Mouse (Mus musculus) G1E (cell line): Measurements from ENCODE around the gene Cby1. TPM values are rescaled to one million over a fixed set of nuclear protein-coding genes. Genes with fewer than 3 reads are reported as not detected.

ENCODE experiments used
- ATAC-seq: 2 replicates; pipeline ENCODE4 v1.8.0; 2016; ENCODE audit warnings: mild to moderate bottlenecking; ENCODE audit not compliant: insufficient number of reproducible peaks, poor library complexity, low FRiP score, severe bottlenecking; ENCODE audit errors: extremely low read depth
- DNase-seq: peaks from one replicate; pipeline ENCODE4 v3.0.0; 2012; ENCODE audit warnings: low spot score
- H3K27me3 ChIP-seq: 2 replicates; pipeline ENCODE4 v1.6.1; 2012; ENCODE audit warnings: mild to moderate bottlenecking, low read length, inconsistent platforms; ENCODE audit not compliant: insufficient read depth
- H3K36me3 ChIP-seq: replicated peaks from 2 replicates; pipeline ENCODE3; 2012; ENCODE audit warnings: mild to moderate bottlenecking, inconsistent platforms
- H3K4me1 ChIP-seq: 2 replicates; pipeline ENCODE4 v1.6.1; 2012; ENCODE audit warnings: low read depth, low read length, inconsistent platforms, mixed read lengths; ENCODE audit not compliant: insufficient read depth
- H3K4me3 ChIP-seq: 2 replicates; pipeline ENCODE4 v1.5.1; 2012; ENCODE audit warnings: low read depth, mild to moderate bottlenecking, inconsistent platforms, low read length, moderate library complexity, mixed read lengths
- H3K9me3 ChIP-seq: replicated peaks from 2 replicates; pipeline ENCODE4 v1.6.1; 2012; ENCODE audit warnings: inconsistent platforms
- CTCF ChIP-seq: IDR thresholded peaks from 2 replicates; pipeline ENCODE4 v1.5.1; 2012; ENCODE audit warnings: low read depth, low read length, inconsistent platforms, mixed read lengths
- GATA1 ChIP-seq: IDR thresholded peaks from 2 replicates; pipeline ENCODE4 v1.6.1; 2012; ENCODE audit warnings: borderline replicate concordance, low read length, inconsistent platforms, mixed read lengths
- GATA2 ChIP-seq: IDR thresholded peaks from 2 replicates; pipeline ENCODE4 v1.6.1; 2012; ENCODE audit warnings: low read depth, low read length, inconsistent platforms, borderline replicate concordance
- POLR2AphosphoS5 ChIP-seq: IDR thresholded peaks from 2 replicates; pipeline ENCODE4 v1.6.1; 2012; ENCODE audit warnings: low read depth, low read length, inconsistent platforms; ENCODE audit not compliant: insufficient replicate concordance
- TAL1 ChIP-seq: conservative IDR thresholded peaks from 2 replicates; pipeline ENCODE4 v1.6.1; 2012; ENCODE audit warnings: low read depth, low read length, inconsistent platforms, mixed read lengths
- polyA plus RNA-seq: library from polyadenylated mRNA; stranded (reverse); fragments of >175 nt; gene quantifications from 2 replicates; pipeline ENCODE4 v1.2.3, GENCODE M21; 2012
- total RNA-seq, 2 experiments: library from RNA; stranded (forward) in 1 of 2; stranded (reverse) in 1 of 2; fragments of 200-1000 nt in 1 of 2; fragments of >200 nt in 1 of 2; fragmentation: Nextera tagmentation in 1 of 2; gene quantifications; 2 replicates each; pipeline ENCODE4 v1.2.3; 2014 to 2017

Gene Cby1
- total and polyA plus RNA-seq, 3 experiments, result 9.9 to 98.0 (median 44.7) TPM

DNA sequence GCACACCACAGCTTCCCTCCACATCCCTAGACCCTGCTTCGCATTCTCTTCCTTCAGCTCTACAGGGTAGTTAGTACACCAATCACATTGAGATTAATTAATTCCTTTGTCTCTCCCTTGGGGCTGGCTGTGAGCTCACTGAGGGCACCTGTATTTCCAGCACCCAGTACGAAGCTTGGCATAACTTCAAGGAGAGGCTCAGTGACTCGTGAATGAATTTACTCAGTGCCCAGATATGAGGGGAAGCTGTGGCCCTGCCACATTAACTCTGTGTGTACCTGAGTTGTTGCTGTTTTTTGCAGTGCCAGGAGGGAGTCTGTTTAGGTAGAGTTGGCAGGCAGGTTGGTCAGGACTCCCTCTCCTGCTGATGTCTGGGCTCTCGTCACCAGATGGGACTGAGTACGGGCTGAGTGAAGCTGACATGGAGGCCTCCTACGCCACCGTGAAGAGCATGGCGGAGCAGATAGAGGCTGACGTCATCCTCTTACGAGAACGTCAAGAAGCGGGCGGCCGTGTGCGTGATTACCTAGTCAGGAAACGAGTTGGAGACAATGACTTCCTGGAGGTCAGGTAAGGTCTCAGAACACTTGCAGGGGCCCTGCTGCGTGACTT, 47.7 kb downstream of the Cby1 start:
- no peak for TF ChIP-seq TAL1
- TF ChIP-seq POLR2AphosphoS5, result no peak
- no peak for TF ChIP-seq GATA2
- TF ChIP-seq CTCF, result no peak
- no peak for TF ChIP-seq GATA1
- Histone ChIP-seq H3K27me3 (no peaks in the 10 kb centered on the region), H3K36me3 (peaks cover 58% of the 10 kb centered on the region), H3K4me1 (peaks cover 15% of the 10 kb centered on the region), H3K4me3 (no peak overlapping the region), H3K9me3 (no peaks in the 10 kb centered on the region)
- DNase-seq (no peak), ATAC-seq (no peak)

- TF ChIP-seq GATA1 (no peak), CTCF (no peak), TAL1 (no peak), POLR2AphosphoS5 (no peak), GATA2 (no peak)
- no peak for DNase-seq
- H3K4me1 ChIP-seq, result peaks cover 19% of the 10 kb centered on the region
- no peak overlapping the region for H3K4me3 ChIP-seq
- no peaks in the 10 kb centered on the region for H3K27me3 ChIP-seq
- H3K36me3 ChIP-seq, result peaks cover 74% of the 10 kb centered on the region
- no peaks in the 10 kb centered on the region for H3K9me3 ChIP-seq
- ATAC-seq, result no peak
Observed at GRCm38 (mm10) chr15:79708229-79708822, 49.3 kb downstream of the Cby1 start.

- Histone ChIP-seq H3K27me3 (no peaks in the 10 kb centered on the region), H3K9me3 (no peaks in the 10 kb centered on the region), H3K36me3 (peaks cover 99% of the 10 kb centered on the region), H3K4me1 (peaks cover 15% of the 10 kb centered on the region), H3K4me3 (no peak overlapping the region)
- DNase-seq, result no peak
- no peak for TF ChIP-seq GATA1
- no peak for ATAC-seq
Observed at GRCm38 (mm10) chr15:79715646-79716045, 56.6 kb downstream of the Cby1 start.

DNA sequence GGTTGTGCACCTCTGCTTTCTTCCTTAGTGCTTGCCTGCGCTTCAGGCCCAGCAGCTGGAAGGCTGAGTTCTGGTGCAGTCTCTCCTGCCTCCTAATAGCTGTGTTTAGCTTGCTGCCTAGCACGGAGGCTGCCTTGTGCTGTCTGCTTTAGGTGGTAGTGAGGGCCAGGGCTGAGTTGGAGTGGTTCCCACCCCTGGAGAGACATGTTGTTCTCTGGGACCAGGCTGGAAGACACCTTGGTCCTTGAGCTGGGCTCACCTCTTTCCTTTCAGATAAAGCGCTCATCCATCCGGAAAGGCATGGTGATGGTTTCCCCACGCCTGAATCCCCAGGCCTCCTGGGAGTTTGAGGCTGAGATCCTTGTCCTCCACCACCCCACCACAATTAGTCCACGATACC, 57.7 kb downstream of the Cby1 start:
- peaks cover 99% of the 10 kb centered on the region for H3K36me3 ChIP-seq

More for the DNA sequence above, 57.7 kb downstream of the Cby1 start:
- Histone ChIP-seq H3K4me1 (peaks cover 15% of the 10 kb centered on the region), H3K9me3 (no peaks in the 10 kb centered on the region), H3K27me3 (no peaks in the 10 kb centered on the region), H3K4me3 (no peak overlapping the region)
- ATAC-seq (no peak), DNase-seq (no peak)
- TF ChIP-seq CTCF (no peak), TAL1 (no peak), GATA1 (no peak), POLR2AphosphoS5 (no peak), GATA2 (no peak)

Other genes with a start within 250 kb of the Cby1 start
- gene Csnk1e, start 203.6 kb upstream of the Cby1 start, total RNA-seq (2014; fragmentation: Nextera tagmentation), result not detected in 2 replicates
- 0.35 and 0.44 TPM in 2 replicates for gene Csnk1e, start 203.6 kb upstream of the Cby1 start, total RNA-seq (2017)
- gene Csnk1e, start 203.6 kb upstream of the Cby1 start, polyA plus RNA-seq, result not detected in 2 replicates
- gene Kcnj4, start 154.0 kb upstream of the Cby1 start, total RNA-seq (2014; fragmentation: Nextera tagmentation), result not detected in 2 replicates
- 0.05 TPM in 1 of 2 replicates, not detected in the other for gene Kcnj4, start 154.0 kb upstream of the Cby1 start, total RNA-seq (2017)
- gene Kcnj4, start 154.0 kb upstream of the Cby1 start, polyA plus RNA-seq, result not detected in 2 replicates
- not detected in 2 replicates for gene Kdelr3, start 142.8 kb upstream of the Cby1 start, total RNA-seq (2014; fragmentation: Nextera tagmentation)
- 0.05 TPM in 1 of 2 replicates, not detected in the other for gene Kdelr3, start 142.8 kb upstream of the Cby1 start, total RNA-seq (2017)
- not detected in 2 replicates for gene Kdelr3, start 142.8 kb upstream of the Cby1 start, polyA plus RNA-seq
- gene Ddx17, start 112.5 kb upstream of the Cby1 start, total RNA-seq (2014; fragmentation: Nextera tagmentation), result 238 and 294 TPM in 2 replicates
- gene Ddx17, start 112.5 kb upstream of the Cby1 start, total RNA-seq (2017), result 191 and 220 TPM in 2 replicates
- gene Ddx17, start 112.5 kb upstream of the Cby1 start, polyA plus RNA-seq, result 54.2 and 61.0 TPM in 2 replicates
- not detected in 2 replicates for gene Dmc1, start 54.1 kb upstream of the Cby1 start, total RNA-seq (2014; fragmentation: Nextera tagmentation)
- 0.29 TPM in 1 of 2 replicates, not detected in the other for gene Dmc1, start 54.1 kb upstream of the Cby1 start, total RNA-seq (2017)
- not detected in 2 replicates for gene Dmc1, start 54.1 kb upstream of the Cby1 start, polyA plus RNA-seq
- 0.90 and 3.4 TPM in 2 replicates for gene Fam227a, start 243 bp upstream of the Cby1 start, total RNA-seq (2014; fragmentation: Nextera tagmentation)
- 1.2 and 2.1 TPM in 2 replicates for gene Fam227a, start 243 bp upstream of the Cby1 start, total RNA-seq (2017)
- gene Fam227a, start 243 bp upstream of the Cby1 start, polyA plus RNA-seq, result 0.11 and 0.13 TPM in 2 replicates
- 116 and 133 TPM in 2 replicates for gene Tomm22, start 11.7 kb downstream of the Cby1 start, total RNA-seq (2014; fragmentation: Nextera tagmentation)
- 144 and 169 TPM in 2 replicates for gene Tomm22, start 11.7 kb downstream of the Cby1 start, total RNA-seq (2017)
- gene Tomm22, start 11.7 kb downstream of the Cby1 start, polyA plus RNA-seq, result 103 and 140 TPM in 2 replicates
- 19.1 and 23.3 TPM in 2 replicates for gene Josd1, start 28.7 kb downstream of the Cby1 start, total RNA-seq (2014; fragmentation: Nextera tagmentation)
- gene Josd1, start 28.7 kb downstream of the Cby1 start, total RNA-seq (2017), result 21.6 and 21.9 TPM in 2 replicates
- gene Josd1, start 28.7 kb downstream of the Cby1 start, polyA plus RNA-seq, result 16.7 and 22.6 TPM in 2 replicates
- 63.7 and 74.7 TPM in 2 replicates for gene Gtpbp1, start 31.6 kb downstream of the Cby1 start, total RNA-seq (2014; fragmentation: Nextera tagmentation)
- gene Gtpbp1, start 31.6 kb downstream of the Cby1 start, total RNA-seq (2017), result 54.8 and 58.6 TPM in 2 replicates
- 108 and 116 TPM in 2 replicates for gene Gtpbp1, start 31.6 kb downstream of the Cby1 start, polyA plus RNA-seq
- 16.2 and 33.3 TPM in 2 replicates for gene Sun2, start 83.3 kb downstream of the Cby1 start, total RNA-seq (2014; fragmentation: Nextera tagmentation)
- 24.2 and 24.4 TPM in 2 replicates for gene Sun2, start 83.3 kb downstream of the Cby1 start, total RNA-seq (2017)
- gene Sun2, start 83.3 kb downstream of the Cby1 start, polyA plus RNA-seq, result 30.1 and 32.3 TPM in 2 replicates
- 15.2 and 19.5 TPM in 2 replicates for gene Dnal4, start 118.7 kb downstream of the Cby1 start, total RNA-seq (2014; fragmentation: Nextera tagmentation)
- 13.1 and 13.9 TPM in 2 replicates for gene Dnal4, start 118.7 kb downstream of the Cby1 start, total RNA-seq (2017)
- gene Dnal4, start 118.7 kb downstream of the Cby1 start, polyA plus RNA-seq, result 25.7 and 29.7 TPM in 2 replicates
- not detected in 2 replicates for gene Nptxr, start 145.6 kb downstream of the Cby1 start, total RNA-seq (2014; fragmentation: Nextera tagmentation)
- gene Nptxr, start 145.6 kb downstream of the Cby1 start, total RNA-seq (2017), result under 0.01 and 0.05 TPM in 2 replicates
- gene Nptxr, start 145.6 kb downstream of the Cby1 start, polyA plus RNA-seq, result 0.01 and 0.03 TPM in 2 replicates
- gene Npcd, start 175.0 kb downstream of the Cby1 start, total RNA-seq (2014; fragmentation: Nextera tagmentation), result not detected in 2 replicates
- gene Npcd, start 175.0 kb downstream of the Cby1 start, total RNA-seq (2017), result not detected in 2 replicates
- gene Npcd, start 175.0 kb downstream of the Cby1 start, polyA plus RNA-seq, result not detected in 2 replicates
- gene Cbx6, start 175.5 kb downstream of the Cby1 start, total RNA-seq (2014; fragmentation: Nextera tagmentation), result 0.73 and 5.9 TPM in 2 replicates
- gene Cbx6, start 175.5 kb downstream of the Cby1 start, total RNA-seq (2017), result 1.4 and 1.6 TPM in 2 replicates
- 6.1 and 8.7 TPM in 2 replicates for gene Cbx6, start 175.5 kb downstream of the Cby1 start, polyA plus RNA-seq
- 33.7 and 97.1 TPM in 2 replicates for gene Apobec3, start 232.5 kb downstream of the Cby1 start, total RNA-seq (2014; fragmentation: Nextera tagmentation)
- 27.2 and 39.8 TPM in 2 replicates for gene Apobec3, start 232.5 kb downstream of the Cby1 start, total RNA-seq (2017)
- 1.1 and 2.6 TPM in 2 replicates for gene Apobec3, start 232.5 kb downstream of the Cby1 start, polyA plus RNA-seq